Comparison of ENCODE assay signal across 9 mouse cellular contexts in genomic region chr4:154163296-154163695, GRCm38 (mm10). TPM values are rescaled to one million over a fixed set of nuclear protein-coding genes. Genes with fewer than 3 reads are reported as not detected.
DNase-seq lines count a peak whose midpoint lies in the region; ATAC-seq and TF ChIP-seq lines count a peak whose summit lies in the region.
"Had no signal": no experiment of that assay in that cellular context is flagged by ENCODE, and none has a peak within 500 bp of the region (broad histone marks: within the 10 kb centered on the region; RNA-seq: fewer than 3 reads in every experiment).

No protein-coding gene starts in this region.

- no peak overlapping the region for H3K4me3 ChIP-seq in kidney, embryonic 15.5 days (replicated peaks)
- H3K4me3 ChIP-seq in MEL (ENCODE audit: control insufficient read depth in 1 of 2, insufficient read depth in 1 of 2, low read depth in 2 of 2, low read length in 2 of 2): no peak overlapping the region
- no peak overlapping the region for H3K4me3 ChIP-seq in neural tube, embryonic 11.5 days (ENCODE audit: low read depth, low read length)

- H3K36me3 ChIP-seq in kidney, embryonic 15.5 days: peaks cover 6% of the 10 kb centered on the region
- H3K36me3 ChIP-seq in MEL (ENCODE audit: control insufficient read depth in 1 of 2, insufficient read depth in 2 of 2, low read length in 2 of 2): peaks cover 2 to 6% of the 10 kb centered on the region in 2 experiments; a peak in 2 of 4 replicates
- no peaks in the 10 kb centered on the region for H3K36me3 ChIP-seq in neural tube, embryonic 11.5 days (ENCODE audit: control insufficient read depth, insufficient read depth, low read length)

- TF ChIP-seq EP300 in MEL (IDR thresholded peaks at IDR 0.05; ENCODE audit: low read depth in 1 of 2, low read length in 2 of 2): no peak

- peaks cover 9% of the 10 kb centered on the region for H3K27me3 ChIP-seq in kidney, embryonic 15.5 days
- no peaks in the 10 kb centered on the region for H3K27me3 ChIP-seq in MEL (ENCODE audit: control insufficient read depth in 1 of 2, insufficient read depth in 2 of 2, low read length in 2 of 2)
- H3K27me3 ChIP-seq in neural tube, embryonic 11.5 days (ENCODE audit: control insufficient read depth, insufficient read depth, low read length): no peaks in the 10 kb centered on the region

- 13% methylated on average over 7 of the region's 7 CpGs for WGBS in kidney, embryonic 15.5 days
- 16% methylated on average over 7 of the region's 7 CpGs for WGBS in neural tube, embryonic 11.5 days

- H3K4me1 ChIP-seq in kidney, embryonic 15.5 days: peaks cover 23% of the 10 kb centered on the region
- H3K4me1 ChIP-seq in MEL (ENCODE audit: control insufficient read depth in 1 of 2, insufficient read depth in 2 of 2, low read length in 2 of 2): peaks cover 0 to 4% of the 10 kb centered on the region in 2 experiments; a peak in 2 of 4 replicates
- H3K4me1 ChIP-seq in neural tube, embryonic 11.5 days (ENCODE audit: control insufficient read depth, insufficient read depth, low read length): peaks cover 13% of the 10 kb centered on the region

- no peak overlapping the region for H3K27ac ChIP-seq in kidney, embryonic 15.5 days
- H3K27ac ChIP-seq in MEL (ENCODE audit: control insufficient read depth, low read depth, low read length): no peak overlapping the region
- no peak overlapping the region for H3K27ac ChIP-seq in neural tube, embryonic 11.5 days (ENCODE audit: low read depth, low read length)

- no peak for ATAC-seq in kidney, embryonic 15.5 days (replicated peaks; ENCODE audit: low FRiP score)
- no peak for ATAC-seq in neural tube, embryonic 11.5 days (ENCODE audit: insufficient read depth, low FRiP score, low TSS enrichment)

- DNase-seq in kidney, adult 9 months: peak; percentile 73
- peak; percentile 63 for DNase-seq in MEL (ENCODE audit: low read depth, low spot score)
- DNase-seq in c-Kit-positive CD71-positive TER-119-positive erythroid progenitor cells, embryonic 14.5 days (ENCODE audit: low spot score): peak; percentile 74
- peak; percentile 70 for DNase-seq in gastrocnemius, postnatal 14 days
- peak; percentile 31 to 58 for DNase-seq in left cerebral cortex, postnatal 36 days (ENCODE audit: low spot score in 2 of 2)
- peak; percentile 77 for DNase-seq in neural tube, embryonic 11.5 days (ENCODE audit: low spot score)
- peak; percentile 52 to 80 for DNase-seq in urinary bladder, postnatal 4 days (ENCODE audit: low spot score in 2 of 2)

- TF ChIP-seq CTCF in MEL (IDR thresholded peaks at IDR 0.05 in 2 of 3, conservative IDR thresholded peaks at IDR 0.05 in 1 of 3; ENCODE audit: control insufficient read depth in 1 of 3, insufficient read depth in 1 of 3, low read depth in 2 of 3, low read length in 3 of 3, poor library complexity in 1 of 3, severe bottlenecking in 1 of 3): peak; percentile 74 to 82 (median 79)

- TF ChIP-seq RAD21 in MEL (IDR thresholded peaks at IDR 0.05; ENCODE audit: low read depth, low read length): peak; percentile 61

- TF ChIP-seq POLR2A in MEL (IDR thresholded peaks at IDR 0.05; ENCODE audit: control insufficient read depth in 1 of 2, insufficient read depth in 1 of 2, low read depth in 1 of 2, low read length in 2 of 2, poor library complexity in 1 of 2): no peak

- no peak overlapping the region for H3K9ac ChIP-seq in kidney, embryonic 15.5 days
- H3K9ac ChIP-seq in MEL (ENCODE audit: control insufficient read depth, low read depth, low read length, poor library complexity, severe bottlenecking): no peak overlapping the region
- no peak overlapping the region for H3K9ac ChIP-seq in neural tube, embryonic 11.5 days (ENCODE audit: low read length)

- no peak overlapping the region for H3K4me2 ChIP-seq in kidney, embryonic 15.5 days
- no peak overlapping the region for H3K4me2 ChIP-seq in neural tube, embryonic 11.5 days (ENCODE audit: low read depth)

- intact Hi-C loops in gastrocnemius, postnatal 14 days (cut with DNase I; ENCODE audit: low total_unique reads): no loop called here
- intact Hi-C loops in left cerebral cortex, postnatal 36 days (cut with DNase I): loop anchor here (1.0 to 10.0 kb wide), 2 partner anchors 44 to 662 kb away; no protein-coding TSS in a partner anchor

- H3K9me3 ChIP-seq in kidney, embryonic 15.5 days (replicated peaks): no peaks in the 10 kb centered on the region
- H3K9me3 ChIP-seq in MEL (replicated peaks; ENCODE audit: insufficient read depth, low read length): no peaks in the 10 kb centered on the region
- no peaks in the 10 kb centered on the region for H3K9me3 ChIP-seq in neural tube, embryonic 11.5 days (ENCODE audit: control insufficient read depth, low read length)

- H3K79me2 ChIP-seq in MEL (ENCODE audit: control insufficient read depth, insufficient read depth, low read length, poor library complexity): peaks cover 3% of the 10 kb centered on the region

TF ChIP-seq in MEL, 35 proteins besides CTCF, POLR2A, EP300 and RAD21:
- TF ChIP-seq ZC3H11A (IDR thresholded peaks at IDR 0.05; ENCODE audit: low read depth, low read length) (peak; percentile 20; the same call in 1 of the 2 replicates), SMC3 (IDR thresholded peaks at IDR 0.05; ENCODE audit: low read depth, low read length) (peak; percentile 70), KAT2A (conservative IDR thresholded peaks at IDR 0.05; ENCODE audit: low read depth, low read length) (no peak), RCOR1 (IDR thresholded peaks at IDR 0.05; ENCODE audit: low read depth, low read length) (no peak), UBTF (IDR thresholded peaks at IDR 0.05; ENCODE audit: borderline replicate concordance, insufficient read depth, low read depth, low read length) (no peak), JUND (IDR thresholded peaks at IDR 0.05; ENCODE audit: low read depth, low read length) (no peak), GABPA (IDR thresholded peaks at IDR 0.05; ENCODE audit: low read depth, low read length) (no peak), TCF12 (IDR thresholded peaks at IDR 0.05; ENCODE audit: low read depth, low read length) (no peak)
TF ChIP-seq in MEL: peak in this region for 2.

RNA-seq across cellular contexts. Expression of gene Tprgl, which starts 2.8 kb away (rescaled TPM):
- 118 TPM in 2 replicates for polyA plus RNA-seq in kidney, embryonic 15.5 days (2015; fragmentation: Nextera tagmentation; extraction: Ambion mirVana)
- 43.5 and 49.3 TPM in 2 replicates for total RNA-seq in MEL (2012; rRNA removed)
- 100 to 1,000 TPM in 1 of 2 experiments, 10 to 100 TPM in 1; 67.4 to 163 TPM for polyA plus RNA-seq in MEL (2012; ENCODE audit: insufficient read depth in 1 of 2, insufficient read length in 2 of 2, low read depth in 1 of 2, low replicate concordance in 2 of 2, missing spikeins in 1 of 2)
- 10 to 100 TPM; 81.7 to 84.5 TPM for total RNA-seq in gastrocnemius, postnatal 14 days (2021)
- 100 to 1,000 TPM; 156 to 182 TPM for total RNA-seq in left cerebral cortex, postnatal 36 days (2021)
- 145 and 153 TPM in 2 replicates for polyA plus RNA-seq in neural tube, embryonic 11.5 days (2014; fragmentation: Nextera tagmentation; extraction: Ambion mirVana)

RNA-seq across cellular contexts. Expression of gene Megf6, which starts 7.2 kb away (rescaled TPM):
- polyA plus RNA-seq in kidney, embryonic 15.5 days (2015; fragmentation: Nextera tagmentation; extraction: Ambion mirVana): 10.8 and 14.2 TPM in 2 replicates
- 0.12 TPM in 1 of 2 replicates, not detected in the other for total RNA-seq in MEL (2012; rRNA removed)
- polyA plus RNA-seq in MEL (2012; ENCODE audit: insufficient read depth in 1 of 2, insufficient read length in 2 of 2, low read depth in 1 of 2, low replicate concordance in 2 of 2, missing spikeins in 1 of 2): under 1 TPM in 1 of 2 experiments, not detected in 1; 0.07 TPM
- total RNA-seq in gastrocnemius, postnatal 14 days (2021): 1 to 10 TPM; 2.9 to 3.4 TPM
- total RNA-seq in left cerebral cortex, postnatal 36 days (2021): 1 to 10 TPM; 3.4 to 3.9 TPM
- 22.1 and 22.7 TPM in 2 replicates for polyA plus RNA-seq in neural tube, embryonic 11.5 days (2014; fragmentation: Nextera tagmentation; extraction: Ambion mirVana)
- total RNA-seq: neutrophil, adult 5-6 weeks had no signal

RNA-seq across cellular contexts. Expression of gene Wrap73, which starts 21.1 kb away (rescaled TPM):
- 39.7 and 42.1 TPM in 2 replicates for polyA plus RNA-seq in kidney, embryonic 15.5 days (2015; fragmentation: Nextera tagmentation; extraction: Ambion mirVana)
- 41.7 and 49.7 TPM in 2 replicates for total RNA-seq in MEL (2012; rRNA removed)
- polyA plus RNA-seq in MEL (2012; ENCODE audit: insufficient read depth in 1 of 2, insufficient read length in 2 of 2, low read depth in 1 of 2, low replicate concordance in 2 of 2, missing spikeins in 1 of 2): 10 to 100 TPM in 1 of 2 experiments, not detected in 1; 49.7 TPM
- total RNA-seq in gastrocnemius, postnatal 14 days (2021): 1 to 10 TPM; 7.7 to 8.8 TPM
- total RNA-seq in left cerebral cortex, postnatal 36 days (2021): 10 to 100 TPM; 29.3 to 31.0 TPM
- 43.8 and 45.5 TPM in 2 replicates for polyA plus RNA-seq in neural tube, embryonic 11.5 days (2014; fragmentation: Nextera tagmentation; extraction: Ambion mirVana)

RNA-seq across cellular contexts. Expression of gene Trp73, which starts 23.3 kb away (rescaled TPM):
- polyA plus RNA-seq in kidney, embryonic 15.5 days (2015; fragmentation: Nextera tagmentation; extraction: Ambion mirVana): 0.23 and 0.31 TPM in 2 replicates
- total RNA-seq in MEL (2012; rRNA removed): 0.04 TPM in 1 of 2 replicates, not detected in the other
- polyA plus RNA-seq in MEL (2012; ENCODE audit: insufficient read depth in 1 of 2, insufficient read length in 2 of 2, low read depth in 1 of 2, low replicate concordance in 2 of 2, missing spikeins in 1 of 2): under 1 TPM in 1 of 2 experiments, not detected in 1; 0.03 TPM
- total RNA-seq in gastrocnemius, postnatal 14 days (2021): under 1 TPM in 1 of 2 experiments, not detected in 1; 0.10 TPM
- under 1 TPM; 0.27 to 0.32 TPM for total RNA-seq in left cerebral cortex, postnatal 36 days (2021)
- 0.31 and 0.35 TPM in 2 replicates for polyA plus RNA-seq in neural tube, embryonic 11.5 days (2014; fragmentation: Nextera tagmentation; extraction: Ambion mirVana)
- total RNA-seq: neutrophil, adult 5-6 weeks had no signal
